Mouse (Mus musculus): ENCODE results near the gene Noxo1. TPM values are rescaled to one million over a fixed set of nuclear protein-coding genes. Genes with fewer than 3 reads are reported as not detected.
"Not testable (repeated sequence)": the region's sequence is repeated elsewhere in the genome, so short reads cannot be mapped to it uniquely, and the experiment has no call there.

Gene Noxo1
- polyA plus RNA-seq, 1 experiment from 2014 or later = 1.9 TPM

DNA sequence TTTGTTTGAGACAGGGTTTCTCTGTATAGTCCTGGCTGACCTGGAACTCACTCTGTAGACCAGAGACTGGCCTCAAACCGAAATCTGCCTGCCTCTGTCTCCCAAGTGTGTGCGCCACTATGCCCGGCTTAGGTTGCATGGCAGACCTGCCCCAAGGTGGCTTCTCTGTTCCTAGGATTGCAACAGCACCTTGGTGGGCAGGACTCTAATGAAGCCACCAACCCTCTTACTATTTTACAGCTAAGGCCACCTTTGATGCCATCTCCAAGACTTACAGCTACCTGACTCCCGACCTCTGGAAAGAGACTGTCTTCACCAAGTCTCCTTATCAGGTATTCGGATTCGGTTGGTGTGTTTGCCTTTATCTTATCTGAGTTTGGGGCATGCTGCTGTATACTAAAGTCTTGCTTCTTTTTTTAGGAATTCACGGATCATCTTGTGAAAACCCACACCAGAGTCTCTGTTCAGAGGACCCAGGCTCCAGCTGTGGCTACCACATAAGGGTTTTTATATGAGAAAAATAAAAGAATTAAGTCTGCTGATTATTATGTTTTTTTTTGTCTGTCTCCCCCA, 25.4 kb downstream of the Noxo1 start:
- not testable (repeated sequence) for H3K27me3 ChIP-seq (replicated peaks); ATAC-seq (ENCODE audit: low FRiP score); H3K27ac ChIP-seq (replicated peaks); H3K9me3 ChIP-seq (replicated peaks)
- Histone ChIP-seq H3K36me3 (peaks cover 20% of the 10 kb centered on the region), H3K4me1 (peaks cover 38% of the 10 kb centered on the region), H3K4me3 (replicated peaks) (peak overlapping the region; percentile 82), H3K4me2 (peak overlapping the region; percentile 91), H3K9ac (replicated peaks) (peak overlapping the region; percentile 4; the same call in 1 of the 2 replicates)
- 68% methylated on average over 7 of the region's 7 CpGs for WGBS

DNA sequence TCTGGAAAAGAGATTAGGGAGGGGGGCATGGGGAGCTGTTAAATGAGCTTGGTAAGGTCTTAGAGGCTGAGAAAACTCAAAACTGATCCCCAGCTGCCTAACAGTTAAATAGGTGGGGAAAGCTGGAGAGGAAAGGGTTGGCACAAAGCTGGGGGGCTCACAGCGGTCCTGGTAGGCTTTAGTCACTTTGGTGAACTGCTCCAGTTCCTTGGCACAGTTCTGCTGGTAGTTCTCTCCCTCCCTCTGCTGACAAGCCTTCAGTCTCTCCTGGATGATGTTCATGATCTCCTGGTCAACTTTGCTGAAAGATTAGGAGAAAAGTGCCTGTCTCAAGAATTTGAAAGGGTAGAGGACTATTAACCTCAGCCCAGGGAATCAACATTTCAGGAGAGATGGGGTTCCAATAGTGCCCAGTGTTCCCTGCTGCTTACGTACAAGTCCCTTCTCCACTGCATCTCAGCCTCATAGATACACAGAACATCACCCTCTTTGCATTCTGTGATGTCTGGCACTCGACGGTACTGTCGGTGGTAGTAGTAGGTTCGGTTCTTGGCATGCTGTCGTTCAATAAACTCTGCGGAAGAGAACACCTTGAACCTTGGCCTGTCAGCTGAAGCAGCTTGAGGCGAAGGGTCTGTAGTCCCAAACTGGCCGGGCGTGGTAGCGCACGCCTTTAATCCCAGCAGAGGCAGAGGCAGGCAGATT, 26.3 kb downstream of the Noxo1 start:
- 31% methylated on average over 13 of the region's 13 CpGs for WGBS
- H3K27me3 ChIP-seq (replicated peaks) = no peaks in the 10 kb centered on the region
- no peak for ATAC-seq (ENCODE audit: low FRiP score)
- no peak overlapping the region for H3K9ac ChIP-seq (replicated peaks)
- H3K4me2 ChIP-seq = peak overlapping the region; percentile 91
- peak overlapping the region; percentile 84; the same call in 1 of the 2 replicates for H3K4me3 ChIP-seq (replicated peaks)
- peaks cover 15% of the 10 kb centered on the region for H3K36me3 ChIP-seq
- H3K4me1 ChIP-seq = peaks cover 38% of the 10 kb centered on the region
- H3K9me3 ChIP-seq (replicated peaks) = no peaks in the 10 kb centered on the region
- no peak overlapping the region for H3K27ac ChIP-seq (replicated peaks)

DNA sequence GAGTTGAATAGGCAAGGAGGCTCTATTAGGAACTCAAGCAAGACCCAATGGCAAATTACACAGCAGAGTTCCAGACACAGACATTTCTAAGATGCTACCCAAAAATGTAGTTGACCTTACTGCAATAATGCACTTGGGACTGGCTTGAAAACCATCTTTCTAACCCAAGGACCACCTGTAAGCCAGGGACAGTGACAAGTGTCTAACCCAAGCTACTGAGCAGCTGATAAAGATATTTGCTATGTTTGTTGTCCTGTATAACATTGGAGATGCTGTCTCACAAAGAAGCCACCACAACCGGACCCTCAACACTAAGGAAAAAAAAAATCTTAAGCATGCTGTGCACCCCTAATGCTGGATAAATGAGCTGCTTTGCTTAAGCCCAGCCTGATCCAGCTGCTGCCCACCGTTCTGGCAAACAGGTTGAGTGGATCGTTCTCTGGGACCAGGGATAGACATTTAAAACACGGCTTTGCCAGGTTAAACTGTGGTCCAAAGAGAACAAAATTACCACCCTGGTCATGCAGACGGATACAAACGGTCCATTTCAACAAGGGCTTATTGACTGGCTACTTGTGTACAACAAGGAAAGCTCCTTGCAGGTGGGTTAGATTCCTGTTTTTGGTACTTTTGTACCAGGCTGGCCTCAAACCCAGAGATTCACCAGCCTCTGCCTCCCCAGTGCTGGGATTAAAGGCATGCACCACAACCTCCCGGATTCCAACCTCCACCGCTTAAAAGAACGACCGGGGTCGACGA, 27.3 kb downstream of the Noxo1 start:
- Histone ChIP-seq H3K27ac (replicated peaks) (peak overlapping the region; percentile 90), H3K36me3 (peaks cover 15% of the 10 kb centered on the region), H3K4me1 (peaks cover 38% of the 10 kb centered on the region), H3K4me2 (peak overlapping the region; percentile 91), H3K27me3 (replicated peaks) (no peaks in the 10 kb centered on the region), H3K9ac (replicated peaks) (peak overlapping the region; percentile 98), H3K4me3 (replicated peaks) (peak overlapping the region; percentile 84), H3K9me3 (replicated peaks) (no peaks in the 10 kb centered on the region)
- WGBS = 4% methylated on average over 12 of the region's 12 CpGs
- ATAC-seq (ENCODE audit: low FRiP score) = no peak

DNA sequence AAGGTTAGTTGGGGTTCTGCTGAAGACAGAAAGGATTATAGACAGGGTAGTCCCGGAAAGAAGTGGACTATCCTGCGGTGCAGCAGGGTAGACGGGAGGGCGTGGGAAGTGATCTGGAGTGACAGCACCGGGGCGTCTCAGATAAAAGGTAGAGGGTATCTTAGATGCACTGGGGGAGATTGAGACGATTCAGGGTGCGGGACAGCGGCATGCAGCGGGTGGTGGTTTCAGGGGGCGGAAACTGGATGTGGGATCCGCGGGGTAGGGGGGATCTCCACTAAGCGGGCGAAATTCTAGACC, 27.8 kb downstream of the Noxo1 start:
- H3K4me3 ChIP-seq (replicated peaks) = peak overlapping the region; percentile 84
- H3K27ac ChIP-seq (replicated peaks) = peak overlapping the region; percentile 90
- H3K4me1 ChIP-seq = peaks cover 35% of the 10 kb centered on the region
- H3K36me3 ChIP-seq = peaks cover 15% of the 10 kb centered on the region
- 0 out of 2 replicates have a peak, but pooled peaks have one; percentile 4 for ATAC-seq (ENCODE audit: low FRiP score)
- peak overlapping the region; percentile 98 for H3K9ac ChIP-seq (replicated peaks)
- no peaks in the 10 kb centered on the region for H3K9me3 ChIP-seq (replicated peaks)
- H3K4me2 ChIP-seq = peak overlapping the region; percentile 91
- whole genome bisulfite sequencing = under 1% methylated on average over 15 of the region's 15 CpGs
- no peaks in the 10 kb centered on the region for H3K27me3 ChIP-seq (replicated peaks)

DNA sequence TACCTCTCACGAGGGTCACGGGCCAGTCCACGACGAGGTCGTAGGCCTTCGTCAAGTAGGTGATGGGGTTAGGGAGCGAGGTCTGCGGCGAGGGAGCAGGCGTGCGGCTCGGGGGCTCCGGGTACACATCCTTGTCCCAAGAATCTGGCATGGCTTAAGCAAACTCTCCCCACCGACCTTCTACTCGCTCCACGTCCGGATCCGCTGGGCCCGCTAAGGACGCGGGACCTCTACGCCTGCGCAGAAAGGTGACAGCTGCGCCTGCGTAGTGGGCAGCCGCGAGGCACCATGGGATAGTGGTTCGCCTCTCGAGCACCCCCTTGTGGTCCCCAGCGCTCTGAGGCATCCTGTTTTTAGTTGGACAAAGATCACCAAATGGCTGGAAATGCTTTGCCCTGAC, 28.1 kb downstream of the Noxo1 start, which contains the start of gene Ndufb10:
Ndufb10 (minus strand) TSS at position 295 of the 400 bp plus-strand sequence.
- Histone ChIP-seq H3K27me3 (replicated peaks) (no peaks in the 10 kb centered on the region), H3K4me2 (peak within 1 kb of the TSS; percentile 91), H3K4me1 (peaks cover 31% of the 10 kb centered on the region), H3K36me3 (peaks cover 15% of the 10 kb centered on the region), H3K9ac (replicated peaks) (peak within 1 kb of the TSS; percentile 98), H3K27ac (replicated peaks) (peak within 1 kb of the TSS; percentile 90), H3K4me3 (replicated peaks) (peak within 1 kb of the TSS; percentile 84), H3K9me3 (replicated peaks) (no peaks in the 10 kb centered on the region)
- WGBS = under 1% methylated on average over 30 of the region's 30 CpGs
- ATAC-seq (ENCODE audit: low FRiP score) = peak; percentile 67

DNA sequence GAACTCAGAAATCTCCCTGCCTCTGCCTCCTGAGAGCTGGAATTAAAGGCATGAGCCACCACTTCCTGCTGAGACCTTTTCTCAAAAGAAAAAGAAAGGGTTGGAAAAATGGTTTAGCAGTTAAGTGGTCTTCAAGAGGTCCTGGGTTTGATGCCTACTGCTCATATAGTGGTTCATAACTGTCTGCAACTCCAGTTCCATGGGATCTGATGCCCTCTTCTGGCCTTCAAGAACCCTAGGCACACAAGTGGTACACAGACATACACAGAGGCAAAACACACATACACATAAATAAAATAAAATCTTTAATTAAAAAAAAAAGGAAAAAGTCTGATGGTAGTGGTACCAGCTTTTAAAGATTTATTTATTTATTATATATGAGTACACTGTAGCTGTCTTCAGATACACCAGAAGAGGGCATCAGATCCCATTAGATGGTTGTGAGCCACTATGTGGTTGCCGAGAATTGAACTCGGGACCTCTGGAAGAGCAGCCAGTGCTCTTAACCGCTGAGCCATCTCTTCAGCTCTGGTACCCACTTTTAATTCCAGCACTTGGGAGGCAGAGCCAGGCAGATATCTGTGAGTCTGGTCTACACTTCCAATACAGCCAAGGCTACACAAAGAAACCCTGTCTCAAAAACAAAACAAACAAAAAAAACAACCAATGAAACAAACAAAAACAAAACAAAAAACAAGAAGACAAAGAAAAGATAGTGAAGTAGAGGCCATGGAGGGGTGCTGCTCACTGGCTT, 29.8 kb downstream of the Noxo1 start:
- peaks cover 31% of the 10 kb centered on the region for H3K4me1 ChIP-seq
- H3K27ac ChIP-seq (replicated peaks) = no peak overlapping the region
- H3K9me3 ChIP-seq (replicated peaks) = no peaks in the 10 kb centered on the region
- H3K9ac ChIP-seq (replicated peaks) = no peak overlapping the region
- WGBS = 68% methylated on average over 3 of the region's 3 CpGs
- no peak for ATAC-seq (ENCODE audit: low FRiP score)
- peaks cover 15% of the 10 kb centered on the region for H3K36me3 ChIP-seq
- H3K27me3 ChIP-seq (replicated peaks) = no peaks in the 10 kb centered on the region
- H3K4me2 ChIP-seq = no peak overlapping the region
- H3K4me3 ChIP-seq (replicated peaks) = no peak overlapping the region

DNA sequence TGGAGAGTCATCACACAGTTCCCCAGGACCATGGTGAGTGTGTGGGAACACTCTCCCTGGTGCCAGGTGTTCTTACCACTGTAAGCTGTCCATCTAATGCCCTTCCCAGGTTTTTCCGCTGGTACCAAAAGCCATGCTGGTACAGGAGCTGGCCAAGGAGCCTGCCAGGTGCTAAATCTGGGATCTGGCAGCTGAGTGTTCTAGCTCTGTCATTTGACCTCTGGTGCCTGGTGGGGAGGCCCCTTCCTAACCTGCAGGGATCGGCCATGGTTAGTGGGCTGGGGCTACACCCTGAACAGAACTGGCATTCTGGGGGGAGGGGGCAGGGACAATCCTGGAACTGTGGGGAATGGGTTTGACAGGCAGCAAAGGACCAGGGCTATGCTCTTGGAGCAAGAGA, 31.6 kb downstream of the Noxo1 start, which contains the start of gene Rpl3l:
Rpl3l (plus strand) TSS at position 203 of the 400 bp plus-strand sequence.
- Histone ChIP-seq H3K9me3 (replicated peaks) (no peaks in the 10 kb centered on the region), H3K36me3 (peaks cover under 1% of the 10 kb centered on the region), H3K9ac (replicated peaks) (no peak within 1 kb of the TSS), H3K4me1 (peaks cover 15% of the 10 kb centered on the region), H3K27ac (replicated peaks) (no peak within 1 kb of the TSS), H3K4me3 (replicated peaks) (no peak within 1 kb of the TSS), H3K27me3 (replicated peaks) (0 out of 2 replicates have a peak, but pooled peaks cover 4% of the 10 kb centered on the region), H3K4me2 (no peak within 1 kb of the TSS)
- ATAC-seq (ENCODE audit: low FRiP score) = no peak
- WGBS = 80% methylated on average over 2 of the region's 2 CpGs

DNA sequence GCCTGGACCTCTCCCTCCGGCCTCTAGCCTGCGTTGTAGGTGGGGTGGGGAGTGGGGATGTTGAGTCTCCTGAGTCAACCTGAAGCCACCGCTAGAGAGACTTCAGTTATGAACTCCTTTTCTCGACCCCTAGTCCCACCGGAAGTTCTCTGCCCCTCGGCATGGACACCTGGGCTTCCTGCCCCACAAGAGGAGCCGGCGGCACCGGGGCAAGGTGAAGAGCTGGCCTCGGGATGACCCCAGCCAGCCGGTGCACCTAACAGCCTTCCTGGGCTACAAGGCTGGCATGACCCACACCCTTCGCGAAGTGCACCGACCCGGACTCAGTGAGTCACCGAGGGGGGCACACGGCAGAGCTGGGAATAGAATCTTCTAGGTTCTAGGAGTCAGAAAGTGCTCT, 32.1 kb downstream of the Noxo1 start:
- H3K27me3 ChIP-seq (replicated peaks) = 0 out of 2 replicates have a peak, but pooled peaks cover 4% of the 10 kb centered on the region
- H3K4me3 ChIP-seq (replicated peaks) = no peak overlapping the region
- no peaks in the 10 kb centered on the region for H3K36me3 ChIP-seq
- peaks cover 9% of the 10 kb centered on the region for H3K4me1 ChIP-seq
- no peak overlapping the region for H3K4me2 ChIP-seq
- no peak overlapping the region for H3K9ac ChIP-seq (replicated peaks)
- 76% methylated on average over 17 of the region's 17 CpGs for WGBS
- no peaks in the 10 kb centered on the region for H3K9me3 ChIP-seq (replicated peaks)
- ATAC-seq (ENCODE audit: low FRiP score) = no peak
- H3K27ac ChIP-seq (replicated peaks) = no peak overlapping the region

DNA sequence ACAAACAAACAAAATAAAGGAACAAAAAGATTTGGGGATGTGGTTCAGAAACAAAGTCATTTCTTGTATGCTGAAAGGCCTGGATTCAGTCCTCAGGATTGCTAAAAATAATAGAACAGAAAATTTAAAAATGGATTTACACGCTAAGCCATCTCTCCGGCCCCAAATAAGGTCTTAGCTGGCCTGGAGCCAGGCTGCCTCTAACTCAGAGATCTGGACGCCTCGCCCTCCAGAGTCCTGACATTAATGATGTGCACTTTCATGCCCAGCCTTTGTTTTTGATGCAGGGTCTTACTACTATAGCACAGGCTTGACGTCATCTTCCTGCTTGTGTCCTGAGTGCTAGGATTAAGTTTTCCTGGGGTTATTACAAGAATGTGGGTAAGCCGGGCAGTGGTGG, 33.0 kb downstream of the Noxo1 start:
- Histone ChIP-seq H3K36me3 (no peaks in the 10 kb centered on the region), H3K9ac (replicated peaks) (no peak overlapping the region), H3K4me1 (peaks cover 4% of the 10 kb centered on the region; the same call in 1 of the 2 replicates), H3K4me2 (no peak overlapping the region), H3K27ac (replicated peaks) (no peak overlapping the region), H3K27me3 (replicated peaks) (0 out of 2 replicates have a peak, but pooled peaks cover 4% of the 10 kb centered on the region), H3K9me3 (replicated peaks) (no peaks in the 10 kb centered on the region), H3K4me3 (replicated peaks) (no peak overlapping the region)
- no peak for ATAC-seq (ENCODE audit: low FRiP score)
- WGBS = 79% methylated on average over 6 of the region's 6 CpGs

DNA sequence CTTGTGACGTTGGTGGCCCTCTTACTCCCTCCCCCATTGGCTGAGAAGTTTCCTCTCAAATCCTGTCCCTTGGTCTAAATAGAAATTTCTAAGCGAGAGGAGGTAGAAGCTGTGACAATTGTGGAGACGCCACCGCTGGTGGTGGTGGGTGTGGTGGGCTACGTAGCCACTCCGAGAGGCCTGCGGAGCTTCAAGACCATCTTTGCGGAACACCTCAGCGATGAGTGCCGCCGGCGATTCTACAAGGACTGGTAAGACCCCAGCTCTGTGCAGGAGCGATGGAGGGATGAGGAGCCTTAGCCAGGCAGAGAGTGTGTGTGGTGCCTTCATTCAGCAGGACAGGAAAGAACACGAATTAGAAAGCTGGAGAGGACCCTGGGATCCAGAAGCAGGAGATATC, 34.8 kb downstream of the Noxo1 start:
- 82% methylated on average over 14 of the region's 14 CpGs for WGBS
- Histone ChIP-seq H3K9me3 (replicated peaks) (no peaks in the 10 kb centered on the region), H3K4me1 (peaks cover 1% of the 10 kb centered on the region; the same call in 1 of the 2 replicates), H3K4me3 (replicated peaks) (no peak overlapping the region), H3K9ac (replicated peaks) (no peak overlapping the region), H3K4me2 (no peak overlapping the region), H3K36me3 (no peaks in the 10 kb centered on the region), H3K27ac (replicated peaks) (no peak overlapping the region), H3K27me3 (replicated peaks) (0 out of 2 replicates have a peak, but pooled peaks cover 4% of the 10 kb centered on the region)
- ATAC-seq (ENCODE audit: low FRiP score) = no peak
